Mouse (Mus musculus) MEL (cell line): Measurements from ENCODE around the gene Fars2. TPM values are rescaled to one million over a fixed set of nuclear protein-coding genes. Genes with fewer than 3 reads are reported as not detected.

Experiments used
- DNase-seq: peaks from one replicate; pipeline ENCODE4 v3.0.0; 2011; ENCODE audit warnings: low read depth, low spot score
- H3K27ac ChIP-seq: 2 replicates; pipeline ENCODE4 v1.5.1; 2012; ENCODE audit warnings: low read depth, mild to moderate bottlenecking, control low read depth, low read length, moderate library complexity; ENCODE audit not compliant: control insufficient read depth
- H3K27me3 ChIP-seq, 2 experiments: fragments of 150-350 bp in 1 of 2; sonication (generic) in 1 of 2; 2 replicates each; pipeline ENCODE4 v1.6.1; 2012; ENCODE audit warnings: low read length in 2 of 2, mild to moderate bottlenecking in 2 of 2, improper control_type of control experiment in 1 of 2, moderate library complexity in 1 of 2; ENCODE audit not compliant: insufficient read depth in 2 of 2, control insufficient read depth in 1 of 2
- H3K36me3 ChIP-seq, 2 experiments: 2 replicates each; pipeline ENCODE4 v1.6.1; 2012 to 2014; ENCODE audit warnings: low read length in 2 of 2, improper control_type of control experiment in 1 of 2, inconsistent platforms in 1 of 2, mild to moderate bottlenecking in 1 of 2; ENCODE audit not compliant: insufficient read depth in 2 of 2, control insufficient read depth in 1 of 2
- H3K4me1 ChIP-seq, 2 experiments: fragments of 150-350 bp in 1 of 2; sonication (generic) in 1 of 2; 2 replicates each; pipeline ENCODE4 v1.6.1; 2012; ENCODE audit warnings: low read length in 2 of 2, improper control_type of control experiment in 1 of 2, mild to moderate bottlenecking in 1 of 2; ENCODE audit not compliant: insufficient read depth in 2 of 2, control insufficient read depth in 1 of 2
- H3K4me3 ChIP-seq, 2 experiments: fragments of 150-350 bp in 1 of 2; sonication (generic) in 1 of 2; 2 replicates each; pipeline ENCODE4 v1.5.1; 2012; ENCODE audit warnings: low read depth in 2 of 2, low read length in 2 of 2, mild to moderate bottlenecking in 2 of 2, moderate library complexity in 2 of 2, control low read depth in 1 of 2, improper control_type of control experiment in 1 of 2; ENCODE audit not compliant: control insufficient read depth in 1 of 2, insufficient read depth in 1 of 2
- H3K79me2 ChIP-seq: 2 replicates; pipeline ENCODE4 v1.6.1; 2012; ENCODE audit warnings: mild to moderate bottlenecking, low read length, moderate library complexity; ENCODE audit not compliant: control insufficient read depth, poor library complexity, insufficient read depth
- H3K9ac ChIP-seq: 2 replicates; pipeline ENCODE4 v1.6.1; 2012; ENCODE audit warnings: low read depth, mild to moderate bottlenecking, control low read depth, low read length, moderate library complexity; ENCODE audit not compliant: control insufficient read depth, poor library complexity, severe bottlenecking
- H3K9me3 ChIP-seq: fragments of 150-350 bp; sonication (generic); replicated peaks from 2 replicates; pipeline ENCODE4 v1.6.1; 2012; ENCODE audit warnings: mild to moderate bottlenecking, low read length, improper control_type of control experiment, moderate library complexity; ENCODE audit not compliant: insufficient read depth
- CHD1 ChIP-seq: IDR thresholded peaks from 2 replicates; pipeline ENCODE4 v1.6.1; 2012; ENCODE audit warnings: low read depth, mild to moderate bottlenecking, inconsistent platforms, low read length, improper control_type of control experiment
- CHD2 ChIP-seq: IDR thresholded peaks from 2 replicates; pipeline ENCODE4 v1.6.1; 2011; ENCODE audit warnings: low read length, improper control_type of control experiment
- CTCF ChIP-seq, 3 experiments: IDR thresholded peaks in 2 of 3; conservative IDR thresholded peaks in 1 of 3; 2 replicates each; pipeline ENCODE4 v1.5.1; 2011 to 2012; ENCODE audit warnings: low read length in 3 of 3, low read depth in 2 of 3, mild to moderate bottlenecking in 2 of 3, improper control_type of control experiment in 1 of 3, inconsistent platforms in 1 of 3, mixed read lengths in 1 of 3, moderate library complexity in 1 of 3; ENCODE audit not compliant: control insufficient read depth in 1 of 3, insufficient read depth in 1 of 3, poor library complexity in 1 of 3, severe bottlenecking in 1 of 3
- E2F4 ChIP-seq: IDR thresholded peaks from 2 replicates; pipeline ENCODE4 v1.6.1; 2011; ENCODE audit warnings: low read depth, low read length, improper control_type of control experiment, borderline replicate concordance
- GABPA ChIP-seq: IDR thresholded peaks from 2 replicates; pipeline ENCODE4 v1.6.1; 2012; ENCODE audit warnings: low read depth, mild to moderate bottlenecking, inconsistent platforms, low read length, improper control_type of control experiment, moderate library complexity
- KAT2A ChIP-seq: conservative IDR thresholded peaks from 2 replicates; pipeline ENCODE4 v1.6.1; 2012; ENCODE audit warnings: low read depth, low read length, improper control_type of control experiment, inconsistent platforms
- MAX ChIP-seq: IDR thresholded peaks from 2 replicates; pipeline ENCODE4 v1.6.1; 2011; ENCODE audit warnings: low read length, improper control_type of control experiment
- MAZ ChIP-seq: IDR thresholded peaks from 2 replicates; pipeline ENCODE4 v1.6.1; 2012; ENCODE audit warnings: low read depth, mild to moderate bottlenecking, inconsistent platforms, low read length, improper control_type of control experiment
- MXI1 ChIP-seq: IDR thresholded peaks from 2 replicates; pipeline ENCODE4 v1.6.1; 2011; ENCODE audit warnings: mild to moderate bottlenecking, low read depth, low read length, improper control_type of control experiment
- MYB ChIP-seq: IDR thresholded peaks from 2 replicates; pipeline ENCODE4 v1.6.1; 2011; ENCODE audit warnings: mild to moderate bottlenecking, low read depth, low read length, improper control_type of control experiment
- MYC ChIP-seq: IDR thresholded peaks from 2 replicates; pipeline ENCODE4 v1.6.1; 2011; ENCODE audit warnings: low read depth, mild to moderate bottlenecking, low read length, improper control_type of control experiment, moderate library complexity
- NELFE ChIP-seq: IDR thresholded peaks from 2 replicates; pipeline ENCODE4 v1.6.1; 2011; ENCODE audit warnings: low read depth, low read length, improper control_type of control experiment
- POLR2A ChIP-seq, 2 experiments: IDR thresholded peaks; 2 replicates each; pipeline ENCODE4 v1.6.1; 2011 to 2012; ENCODE audit warnings: low read length in 2 of 2, mild to moderate bottlenecking in 2 of 2, control low read depth in 1 of 2, improper control_type of control experiment in 1 of 2, low read depth in 1 of 2, moderate library complexity in 1 of 2; ENCODE audit not compliant: control insufficient read depth in 1 of 2, insufficient read depth in 1 of 2, poor library complexity in 1 of 2
- POLR2AphosphoS5 ChIP-seq: IDR thresholded peaks from 2 replicates; pipeline ENCODE4 v1.6.1; 2012; ENCODE audit warnings: low read depth, borderline replicate concordance, mild to moderate bottlenecking, inconsistent platforms, low read length, moderate library complexity, mixed read lengths
- RAD21 ChIP-seq: IDR thresholded peaks from 2 replicates; pipeline ENCODE4 v1.6.1; 2011; ENCODE audit warnings: mild to moderate bottlenecking, low read depth, low read length, improper control_type of control experiment
- RCOR1 ChIP-seq: IDR thresholded peaks from 2 replicates; pipeline ENCODE4 v1.6.1; 2012; ENCODE audit warnings: low read depth, mild to moderate bottlenecking, inconsistent platforms, low read length, improper control_type of control experiment
- SMC3 ChIP-seq: IDR thresholded peaks from 2 replicates; pipeline ENCODE4 v1.6.1; 2011; ENCODE audit warnings: low read depth, low read length, improper control_type of control experiment
- TBP ChIP-seq: IDR thresholded peaks from 2 replicates; pipeline ENCODE4 v1.8.0; 2011; ENCODE audit warnings: low read depth, low read length, improper control_type of control experiment
- TCF12 ChIP-seq: IDR thresholded peaks from 2 replicates; pipeline ENCODE4 v1.6.1; 2014; ENCODE audit warnings: low read depth, mild to moderate bottlenecking, inconsistent platforms, low read length, improper control_type of control experiment, moderate library complexity
- USF1 ChIP-seq: IDR thresholded peaks from 2 replicates; pipeline ENCODE4 v1.6.1; 2014; ENCODE audit warnings: low read depth, mild to moderate bottlenecking, inconsistent platforms, low read length, improper control_type of control experiment, moderate library complexity
- USF2 ChIP-seq, 2 experiments: IDR thresholded peaks; 2 replicates each; pipeline ENCODE4 v1.6.1; 2011 to 2012; ENCODE audit warnings: improper control_type of control experiment in 2 of 2, low read length in 2 of 2, borderline replicate concordance in 1 of 2, inconsistent platforms in 1 of 2, low read depth in 1 of 2, mild to moderate bottlenecking in 1 of 2; ENCODE audit not compliant: insufficient read depth in 1 of 2
- ZC3H11A ChIP-seq: IDR thresholded peaks from 2 replicates; pipeline ENCODE4 v1.6.1; 2012; ENCODE audit warnings: low read depth, mild to moderate bottlenecking, inconsistent platforms, low read length, improper control_type of control experiment
- ZKSCAN1 ChIP-seq: IDR thresholded peaks from 2 replicates; pipeline ENCODE4 v1.6.1; 2012; ENCODE audit warnings: low read depth, mild to moderate bottlenecking, inconsistent platforms, low read length, improper control_type of control experiment, moderate library complexity
- polyA plus RNA-seq, 2 experiments: library from polyadenylated mRNA; stranded (reverse) in 1 of 2; unstranded in 1 of 2; fragments of >175 nt in 1 of 2; fragments of >200 nt in 1 of 2; gene quantifications; 2 replicates each; pipeline versions ENCODE4 v1.2.1 to v1.2.4; 2012; ENCODE audit warnings: low replicate concordance in 2 of 2, low read depth in 1 of 2; ENCODE audit not compliant: insufficient read length in 2 of 2, insufficient read depth in 1 of 2, missing spikeins in 1 of 2
- total RNA-seq: library from RNA; depleted of rRNA; stranded (reverse); fragments of 300-350 nt; gene quantifications from 2 replicates; pipeline ENCODE4 v1.2.3, GENCODE M21; 2012

Fars2 gene
- total and polyA plus RNA-seq, 3 experiments = 32.6 to 39.2 TPM; not detected in 1

DNA sequence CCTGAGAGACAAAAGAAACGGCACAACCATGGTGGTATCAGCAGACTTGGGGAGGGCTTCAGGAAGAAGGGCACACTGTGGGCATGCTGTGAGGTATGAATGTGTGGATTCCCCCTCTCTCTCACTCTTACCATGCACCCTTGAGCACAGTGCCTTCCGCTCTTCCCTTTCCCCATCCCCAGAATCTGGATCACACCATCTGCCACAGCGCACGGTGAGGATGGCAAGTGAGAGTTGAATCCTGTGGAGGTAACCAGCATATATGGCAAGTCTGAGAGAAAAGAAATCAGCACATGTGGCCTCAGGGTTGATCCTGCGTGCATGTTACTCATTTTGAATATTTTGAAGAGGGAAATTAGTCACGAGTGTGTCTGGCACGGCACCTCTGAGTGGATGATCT lies 274.7 kb downstream of the Fars2 start:
- no peaks in the 10 kb centered on the region for H3K4me1 ChIP-seq
- TF ChIP-seq GABPA (no peak), USF2 (IDR thresholded peaks at IDR 0.05; ENCODE audit: borderline replicate concordance in 1 of 2, insufficient read depth in 1 of 2, low read depth in 1 of 2, low read length in 2 of 2) (no peak), MAX (no peak)
- no peaks in the 10 kb centered on the region for H3K9me3 ChIP-seq
- H3K27ac ChIP-seq = no peak overlapping the region
- no peak overlapping the region for H3K4me3 ChIP-seq
- DNase-seq = no peak
- no peak overlapping the region for H3K9ac ChIP-seq
- H3K27me3 ChIP-seq = no peaks in the 10 kb centered on the region
- H3K36me3 ChIP-seq = no peaks in the 10 kb centered on the region
- no peaks in the 10 kb centered on the region for H3K79me2 ChIP-seq

DNA sequence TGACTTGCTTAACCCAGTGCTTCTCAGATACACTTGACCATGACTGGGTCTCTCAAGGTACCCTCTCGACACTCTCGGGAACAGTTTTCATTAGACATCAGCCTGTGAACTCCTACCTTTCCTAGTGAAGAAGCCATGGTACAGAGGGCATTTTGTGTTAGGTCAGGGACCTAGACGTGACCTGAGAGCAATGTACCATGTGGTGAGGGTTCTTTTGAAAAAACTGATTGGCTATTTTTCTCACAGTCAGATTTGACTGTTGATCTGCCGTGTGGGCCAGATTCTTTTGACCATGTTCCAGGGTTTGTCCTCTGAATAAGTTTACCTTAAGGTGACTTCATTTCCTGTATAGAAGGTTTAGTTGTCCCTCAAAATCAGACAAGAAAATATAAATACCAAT lies 275.5 kb downstream of the Fars2 start:
- Histone ChIP-seq H3K9me3 (no peaks in the 10 kb centered on the region), H3K36me3 (no peaks in the 10 kb centered on the region), H3K9ac (no peak overlapping the region), H3K4me3 (no peak overlapping the region), H3K4me1 (no peaks in the 10 kb centered on the region), H3K27ac (no peak overlapping the region), H3K27me3 (no peaks in the 10 kb centered on the region), H3K79me2 (no peaks in the 10 kb centered on the region)
- no peak for DNase-seq
- no peak for TF ChIP-seq ZKSCAN1
- no peak for TF ChIP-seq POLR2AphosphoS5
- no peak for TF ChIP-seq MYB
- TF ChIP-seq ZC3H11A = no peak
- no peak for TF ChIP-seq POLR2A (IDR thresholded peaks at IDR 0.05; ENCODE audit: control insufficient read depth in 1 of 2, insufficient read depth in 1 of 2, low read depth in 1 of 2, low read length in 2 of 2, poor library complexity in 1 of 2)
- no peak for TF ChIP-seq MAZ
- no peak for TF ChIP-seq E2F4
- TF ChIP-seq SMC3 = no peak
- no peak for TF ChIP-seq TBP
- TF ChIP-seq CHD1 = no peak
- TF ChIP-seq USF1 = no peak
- TF ChIP-seq RAD21 = no peak
- TF ChIP-seq MXI1 = no peak
- TF ChIP-seq CTCF (IDR thresholded peaks at IDR 0.05 in 2 of 3, conservative IDR thresholded peaks at IDR 0.05 in 1 of 3; ENCODE audit: control insufficient read depth in 1 of 3, insufficient read depth in 1 of 3, low read depth in 2 of 3, low read length in 3 of 3, poor library complexity in 1 of 3, severe bottlenecking in 1 of 3) = no peak
- no peak for TF ChIP-seq CHD2
- TF ChIP-seq KAT2A = no peak
- no peak for TF ChIP-seq TCF12
- no peak for TF ChIP-seq NELFE
- no peak for TF ChIP-seq RCOR1
- no peak for TF ChIP-seq MYC
